Mouse (Mus musculus) hindbrain, embryonic 16.5 days (tissue): ENCODE measurements around the gene Zfp697. TPM values are rescaled to one million over a fixed set of nuclear protein-coding genes. Genes with fewer than 3 reads are reported as not detected.
"Not testable (repeated sequence)": the region's sequence is repeated elsewhere in the genome, so short reads cannot be mapped to it uniquely, and the experiment has no call there.

Experiments used
- ATAC-seq: fragments of 200-750 bp; cut with Nextera tagmentation; 2 replicates; pipeline ENCODE4 v1.8.0; 2017; ENCODE audit warnings: moderate TSS enrichment, moderate library complexity
- H3K27ac ChIP-seq: fragments of 300-500 bp; sonication (generic); 2 replicates; pipeline ENCODE4 v1.5.1; 2014; ENCODE audit warnings: low read depth, mild to moderate bottlenecking, control low read depth, low read length, moderate library complexity
- H3K27me3 ChIP-seq: fragments of 300-500 bp; sonication (generic); replicated peaks from 2 replicates; pipeline ENCODE4 v1.6.1; 2014; ENCODE audit warnings: low read length; ENCODE audit not compliant: control insufficient read depth, insufficient read depth
- H3K36me3 ChIP-seq: fragments of 300-500 bp; sonication (generic); 2 replicates; pipeline ENCODE4 v1.6.1; 2014; ENCODE audit warnings: mild to moderate bottlenecking, low read length, moderate library complexity, mixed read lengths; ENCODE audit not compliant: control insufficient read depth, insufficient read depth
- H3K4me1 ChIP-seq: fragments of 300-500 bp; sonication (generic); 2 replicates; pipeline ENCODE4 v1.6.1; 2014; ENCODE audit warnings: low read depth, low read length; ENCODE audit not compliant: control insufficient read depth, insufficient read depth
- H3K4me2 ChIP-seq: fragments of 300-500 bp; sonication (generic); 2 replicates; pipeline ENCODE4 v1.6.1; 2014; ENCODE audit warnings: mild to moderate bottlenecking, low read length, control low read depth, moderate library complexity
- H3K4me3 ChIP-seq: fragments of 300-500 bp; sonication (generic); 2 replicates; pipeline ENCODE4 v1.5.1; 2014; ENCODE audit warnings: mild to moderate bottlenecking, low read length, control low read depth, moderate library complexity
- H3K9ac ChIP-seq: fragments of 300-500 bp; sonication (generic); 2 replicates; pipeline ENCODE4 v1.6.1; 2014; ENCODE audit warnings: low read depth, mild to moderate bottlenecking, control low read depth, low read length, moderate library complexity
- H3K9me3 ChIP-seq: fragments of 300-500 bp; sonication (generic); 2 replicates; pipeline ENCODE4 v1.6.1; 2014; ENCODE audit warnings: mild to moderate bottlenecking, low read length, moderate library complexity; ENCODE audit not compliant: control insufficient read depth
- WGBS: fragments of 180-500 bp; shearing (Covaris S2); extraction: QIAGEN DNeasy Blood & Tissue Kit; methylation state at CpG from one replicate; pipeline ENCODE4 v1.1.7; 2014; 5-methylcytosine and 5-hydroxymethylcytosine counted together
- polyA plus RNA-seq: library from polyadenylated mRNA; unstranded; fragments of >200 nt; fragmentation: Nextera tagmentation; extraction: Ambion mirVana; gene quantifications from 2 replicates; pipeline ENCODE4 v1.2.1, GENCODE M21; 2015

The Zfp697 gene
- polyA plus RNA-seq: 14.4 and 15.1 TPM in 2 replicates

GRCm38 (mm10) chr3:98382246-98382939 lies at the start of gene Zfp697:
Zfp697 (plus strand) TSS chr3:98382461.
- Histone ChIP-seq H3K4me1 (peaks cover 25% of the 10 kb centered on the region), H3K27me3 (no peaks in the 10 kb centered on the region), H3K4me3 (peak within 1 kb of the TSS; percentile 67), H3K36me3 (no peaks in the 10 kb centered on the region), H3K27ac (peak within 1 kb of the TSS; percentile 85), H3K4me2 (peak within 1 kb of the TSS; percentile 85), H3K9ac (peak within 1 kb of the TSS; percentile 83), H3K9me3 (no peaks in the 10 kb centered on the region)
- ATAC-seq: peak; percentile 96
- under 1% methylated on average over 41 of the region's 42 CpGs for WGBS

GRCm38 (mm10) chr3:98334010-98334409 lies 48.3 kb upstream of the Zfp697 start:
- Histone ChIP-seq H3K27ac (no peak overlapping the region), H3K36me3 (no peaks in the 10 kb centered on the region), H3K4me2 (no peak overlapping the region), H3K27me3 (no peaks in the 10 kb centered on the region), H3K4me3 (no peak overlapping the region), H3K4me1 (peaks cover 20% of the 10 kb centered on the region), H3K9ac (no peak overlapping the region), H3K9me3 (no peaks in the 10 kb centered on the region)
- ATAC-seq: no peak
- WGBS: 82% methylated on average over 2 of the region's 2 CpGs

DNA sequence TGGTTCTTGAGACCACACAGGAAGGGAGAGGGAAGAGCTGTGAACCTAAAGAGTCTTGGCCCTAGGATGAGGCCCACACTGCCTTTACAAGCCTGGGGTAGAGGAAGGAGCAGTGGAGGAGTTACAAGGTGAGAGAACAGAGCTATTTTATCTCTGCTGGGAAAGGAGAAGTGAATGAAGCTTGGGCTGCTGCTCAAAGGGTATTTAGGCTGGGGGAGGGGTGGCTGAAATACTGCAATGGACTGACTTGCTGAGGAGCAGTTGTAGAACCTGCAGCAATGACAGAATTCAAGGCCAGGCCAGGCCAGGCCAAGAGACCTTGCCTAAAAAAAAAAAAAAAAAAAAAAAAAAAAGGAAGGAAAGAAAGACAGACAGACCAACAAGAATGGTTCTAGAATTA lies 46.9 kb upstream of the Zfp697 start:
- peaks cover 20% of the 10 kb centered on the region for H3K4me1 ChIP-seq
- no peaks in the 10 kb centered on the region for H3K36me3 ChIP-seq
- no peak overlapping the region; the same call in 1 of the 2 replicates for H3K4me2 ChIP-seq
- H3K4me3 ChIP-seq: no peak overlapping the region
- H3K9me3 ChIP-seq: no peaks in the 10 kb centered on the region
- H3K27me3 ChIP-seq: no peaks in the 10 kb centered on the region
- H3K27ac ChIP-seq: no peak overlapping the region
- no peak for ATAC-seq
- H3K9ac ChIP-seq: no peak overlapping the region; the same call in 1 of the 2 replicates

GRCm38 (mm10) chr3:98335886-98336285 lies 46.4 kb upstream of the Zfp697 start:
- Histone ChIP-seq H3K4me3 (no peak overlapping the region), H3K9ac (no peak overlapping the region), H3K27ac (no peak overlapping the region), H3K9me3 (no peaks in the 10 kb centered on the region), H3K27me3 (no peaks in the 10 kb centered on the region), H3K4me1 (peaks cover 20% of the 10 kb centered on the region), H3K4me2 (peak overlapping the region; percentile 99), H3K36me3 (no peaks in the 10 kb centered on the region)
- no peak for ATAC-seq
- 61% methylated on average over 7 of the region's 7 CpGs for WGBS

- Histone ChIP-seq H3K4me2 (peak overlapping the region; percentile 99), H3K4me1 (peaks cover 20% of the 10 kb centered on the region), H3K27ac (no peak overlapping the region; the same call in 1 of the 2 replicates), H3K27me3 (no peaks in the 10 kb centered on the region), H3K36me3 (no peaks in the 10 kb centered on the region), H3K9ac (no peak overlapping the region), H3K4me3 (peak overlapping the region; percentile 3), H3K9me3 (no peaks in the 10 kb centered on the region)
- WGBS: 49% methylated on average over 22 of the region's 22 CpGs
- peak; percentile 55 for ATAC-seq
Measured at GRCm38 (mm10) chr3:98336661-98337654, 45.3 kb upstream of the Zfp697 start.

GRCm38 (mm10) chr3:98338584-98339041 lies 43.6 kb upstream of the Zfp697 start:
- Histone ChIP-seq H3K4me2 (peak overlapping the region; percentile 99), H3K4me3 (peak overlapping the region; percentile 67), H3K36me3 (no peaks in the 10 kb centered on the region), H3K27ac (peak overlapping the region; percentile 74), H3K9me3 (no peaks in the 10 kb centered on the region), H3K9ac (peak overlapping the region; percentile 75), H3K4me1 (peaks cover 20% of the 10 kb centered on the region), H3K27me3 (no peaks in the 10 kb centered on the region)
- 3% methylated on average over 15 of the region's 15 CpGs for WGBS
- ATAC-seq: peak; percentile 31; the same call in 1 of the 2 replicates

DNA sequence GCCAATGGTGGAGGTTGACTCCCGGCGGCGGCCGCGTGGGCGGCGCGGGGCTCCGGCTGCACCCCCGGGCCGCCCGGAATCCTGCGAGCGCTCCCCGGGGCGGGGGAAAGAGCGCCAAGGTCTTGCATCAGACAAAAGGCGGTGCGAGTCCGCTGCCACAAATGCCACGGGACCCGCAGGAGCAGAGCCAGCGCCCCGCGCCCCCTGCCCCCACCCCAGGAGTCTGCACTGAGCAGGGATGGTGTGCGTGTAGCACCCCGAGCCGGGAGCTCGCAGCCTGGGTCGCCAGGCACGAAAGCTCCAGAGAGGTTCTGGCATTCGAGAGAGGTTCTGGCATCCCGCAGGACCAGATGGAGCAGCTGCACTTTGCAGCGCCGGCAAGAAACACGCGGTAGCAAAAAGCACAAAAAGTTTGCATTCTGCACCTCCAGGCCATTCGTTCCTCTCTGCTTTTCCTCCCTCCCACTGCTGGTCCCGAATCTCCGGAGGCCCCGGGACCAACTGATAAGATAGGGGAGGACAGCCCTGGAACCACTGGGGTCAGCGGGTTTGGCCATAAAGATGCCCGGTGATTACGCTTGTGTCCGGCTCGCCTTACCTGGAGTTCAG lies 43.1 kb upstream of the Zfp697 start:
- ATAC-seq: peak; percentile 48
- no peaks in the 10 kb centered on the region for H3K36me3 ChIP-seq
- WGBS: under 1% methylated on average over 40 of the region's 46 CpGs

DNA sequence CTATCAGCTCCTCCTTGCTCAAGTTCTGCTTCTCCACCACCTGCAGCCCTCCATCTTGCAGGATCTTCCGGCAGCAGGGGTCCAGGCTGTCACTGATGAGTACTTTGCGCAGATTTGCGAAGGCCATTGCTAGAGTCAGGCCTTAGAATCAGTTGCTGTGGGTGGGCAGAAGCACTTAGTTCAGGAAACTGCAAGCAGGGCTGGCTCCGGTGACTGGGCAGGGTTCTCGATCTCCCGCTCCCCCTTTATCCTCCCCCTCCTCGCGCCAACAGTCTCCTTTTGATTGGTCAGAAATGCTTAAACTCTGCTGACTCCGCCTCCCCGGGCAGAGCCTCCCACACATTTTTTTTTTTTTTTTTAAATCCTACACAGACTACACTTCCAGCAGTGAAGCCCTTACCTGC lies 42.6 kb upstream of the Zfp697 start, which contains the start of gene Phgdh:
TSS of gene Phgdh (minus strand) at position 285 of the 404 bp plus-strand sequence.
- Histone ChIP-seq H3K27ac (peak within 1 kb of the TSS; percentile 74), H3K4me3 (peak within 1 kb of the TSS; percentile 67), H3K9ac (peak within 1 kb of the TSS; percentile 75), H3K4me2 (peak within 1 kb of the TSS; percentile 99), H3K4me1 (peaks cover 20% of the 10 kb centered on the region)
- H3K36me3 ChIP-seq, H3K9me3 ChIP-seq, H3K27me3 ChIP-seq: not testable (repeated sequence)
- ATAC-seq: peak; percentile 68
- 1% methylated on average over 7 of the region's 10 CpGs for whole genome bisulfite sequencing

More for the DNA sequence above, 43.1 kb upstream of the Zfp697 start:
- Histone ChIP-seq H3K9me3 (no peaks in the 10 kb centered on the region), H3K4me3 (peak overlapping the region; percentile 67), H3K4me1 (peaks cover 20% of the 10 kb centered on the region), H3K9ac (peak overlapping the region; percentile 75), H3K27me3 (no peaks in the 10 kb centered on the region), H3K4me2 (peak overlapping the region; percentile 99), H3K27ac (peak overlapping the region; percentile 74)
